Mouse (Mus musculus): ENCODE data around the gene Edar. TPM values are rescaled to one million over a fixed set of nuclear protein-coding genes. Genes with fewer than 3 reads are reported as not detected.

Edar gene
- polyA plus RNA-seq, 1 experiment, result 0.55 TPM

DNA sequence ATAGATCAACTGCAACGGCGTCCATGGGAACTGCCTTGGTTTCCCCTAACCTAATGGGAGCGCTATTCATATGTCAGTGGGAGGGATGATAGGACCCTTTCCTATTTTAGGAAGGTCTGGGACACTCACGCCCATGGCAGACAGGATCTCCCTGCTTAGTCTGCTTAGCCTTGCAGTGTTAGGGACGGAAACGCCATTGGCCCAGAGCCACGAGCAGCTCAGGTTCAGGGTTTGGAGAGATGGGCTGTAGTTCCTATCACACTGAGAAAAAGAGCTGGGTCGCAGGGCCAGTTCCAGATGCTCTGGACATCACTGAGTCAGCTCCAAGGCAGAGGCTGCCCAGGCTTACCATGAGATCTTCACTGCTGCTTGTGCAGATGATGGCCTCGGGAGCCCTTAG, 32.5 kb downstream of the Edar start:
- Histone ChIP-seq H3K4me1 (ENCODE audit: control insufficient read depth, insufficient read depth, low read length) (no peaks in the 10 kb centered on the region), H3K4me3 (replicated peaks; ENCODE audit: control insufficient read depth, low read depth, low read length) (no peak overlapping the region), H3K27ac (ENCODE audit: control insufficient read depth, insufficient read depth, low read depth, low read length, poor library complexity) (no peak overlapping the region)
- 82% methylated on average over 9 of the region's 9 CpGs for WGBS
- TF ChIP-seq CTCF (IDR thresholded peaks at IDR 0.05; ENCODE audit: control insufficient read depth, insufficient read depth, low read length), result no peak
- no peak for TF ChIP-seq POLR2A (IDR thresholded peaks at IDR 0.05; ENCODE audit: borderline replicate concordance, control insufficient read depth, low read depth, low read length)

DNA sequence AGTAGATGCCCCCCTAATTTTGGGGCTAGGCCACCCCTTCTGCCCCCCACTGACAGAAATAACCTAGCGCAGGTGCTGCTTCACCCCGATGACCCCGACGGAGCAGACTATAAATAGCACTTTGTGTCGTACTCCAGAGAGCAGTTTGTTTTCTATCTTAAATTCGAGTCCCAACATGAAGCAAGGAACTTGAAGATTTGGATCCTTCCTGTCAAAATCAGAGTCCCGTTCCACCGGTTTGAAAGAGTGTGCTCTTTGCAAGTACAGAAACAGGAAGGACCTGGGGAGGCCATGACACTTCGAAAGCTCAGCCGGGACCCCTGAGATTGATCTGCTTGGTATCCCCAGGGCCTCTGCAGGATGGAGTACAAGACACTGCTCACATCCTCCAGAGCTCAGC, 33.8 kb downstream of the Edar start:
- WGBS, result 75% methylated on average over 10 of the region's 10 CpGs
- TF ChIP-seq POLR2A (IDR thresholded peaks at IDR 0.05; ENCODE audit: borderline replicate concordance, control insufficient read depth, low read depth, low read length) (no peak), CTCF (IDR thresholded peaks at IDR 0.05; ENCODE audit: control insufficient read depth, insufficient read depth, low read length) (no peak)
- no peak overlapping the region for H3K27ac ChIP-seq (ENCODE audit: control insufficient read depth, insufficient read depth, low read depth, low read length, poor library complexity)
- no peak overlapping the region for H3K4me3 ChIP-seq (replicated peaks; ENCODE audit: control insufficient read depth, low read depth, low read length)
- no peaks in the 10 kb centered on the region for H3K4me1 ChIP-seq (ENCODE audit: control insufficient read depth, insufficient read depth, low read length)

DNA sequence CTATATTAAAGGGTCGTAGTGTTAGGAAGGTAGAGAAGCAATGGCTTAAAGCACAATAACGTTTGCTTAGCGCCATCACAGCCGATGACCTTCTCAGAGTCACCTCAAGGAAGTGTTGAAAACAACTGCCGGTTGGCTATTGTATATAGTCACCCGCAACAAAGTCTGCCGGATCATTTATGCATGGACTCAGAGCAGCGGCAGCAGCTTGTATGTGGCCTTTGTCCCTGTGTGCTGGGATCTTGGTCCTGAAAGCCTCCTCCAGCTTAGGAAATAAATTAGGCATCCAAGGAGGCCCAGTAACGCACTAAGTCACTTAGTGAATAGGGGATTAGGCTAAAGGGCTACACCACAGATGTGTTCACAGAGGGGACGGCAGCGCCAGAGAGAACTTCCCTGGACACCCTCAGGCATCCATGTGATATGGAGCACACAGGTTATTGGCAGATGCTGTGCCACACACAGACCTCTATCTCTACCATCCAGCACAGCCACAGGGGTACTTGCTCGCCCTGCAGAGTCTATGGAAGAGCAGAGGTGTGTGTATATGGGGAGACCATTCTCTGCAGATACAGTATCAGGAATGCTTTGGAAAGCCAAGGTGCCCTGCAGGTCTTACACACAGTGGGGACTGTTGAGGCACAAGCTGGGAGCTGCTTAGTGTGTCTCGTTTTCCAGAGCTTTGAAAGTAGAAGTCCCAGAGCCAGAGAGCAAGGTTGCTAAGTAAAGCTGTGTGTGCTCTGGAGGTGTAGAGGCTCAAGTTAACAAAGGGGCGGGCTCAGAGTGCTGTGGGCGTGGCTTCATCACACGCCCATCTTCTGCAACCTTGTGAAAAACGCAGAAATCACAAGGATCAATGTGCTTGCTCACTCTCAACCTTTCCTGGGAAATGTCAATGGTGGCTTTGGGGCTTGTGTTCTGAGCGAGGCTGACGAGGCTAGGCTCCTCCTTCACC, 34.7 kb downstream of the Edar start:
- TF ChIP-seq POLR2A (IDR thresholded peaks at IDR 0.05; ENCODE audit: borderline replicate concordance, control insufficient read depth, low read depth, low read length), result no peak
- TF ChIP-seq CTCF (IDR thresholded peaks at IDR 0.05; ENCODE audit: control insufficient read depth, insufficient read depth, low read length), result no peak
- H3K4me1 ChIP-seq (ENCODE audit: control insufficient read depth, insufficient read depth, low read length), result no peaks in the 10 kb centered on the region
- WGBS, result 77% methylated on average over 19 of the region's 19 CpGs

DNA sequence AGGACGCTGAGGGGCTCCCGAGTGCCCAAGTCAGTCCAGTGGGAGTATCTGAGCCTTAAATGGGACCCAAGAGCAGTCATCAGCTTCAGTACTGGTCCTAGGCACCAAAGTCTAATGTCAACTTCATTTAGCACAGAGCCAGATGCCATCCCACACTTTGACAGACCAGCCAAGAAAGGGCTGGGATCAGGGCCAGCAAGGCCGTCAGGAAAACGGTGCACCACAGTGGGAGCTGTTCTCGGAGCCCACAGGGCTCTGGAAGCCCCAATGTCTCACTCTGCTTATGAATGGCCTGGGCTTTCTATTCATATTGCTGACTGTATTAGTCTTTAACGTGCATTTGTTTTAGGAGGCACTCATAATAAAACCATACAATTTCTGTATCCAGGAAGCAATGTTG, 36.2 kb downstream of the Edar start:
- Histone ChIP-seq H3K4me3 (replicated peaks; ENCODE audit: control insufficient read depth, low read depth, low read length) (no peak overlapping the region), H3K4me1 (ENCODE audit: control insufficient read depth, insufficient read depth, low read length) (no peaks in the 10 kb centered on the region), H3K27ac (ENCODE audit: control insufficient read depth, insufficient read depth, low read depth, low read length, poor library complexity) (no peak overlapping the region)
- 79% methylated on average over 6 of the region's 6 CpGs for WGBS
- TF ChIP-seq POLR2A (IDR thresholded peaks at IDR 0.05; ENCODE audit: borderline replicate concordance, control insufficient read depth, low read depth, low read length) (no peak), CTCF (IDR thresholded peaks at IDR 0.05; ENCODE audit: control insufficient read depth, insufficient read depth, low read length) (no peak)

More for the DNA sequence above, 34.7 kb downstream of the Edar start:
- H3K27ac ChIP-seq (ENCODE audit: control insufficient read depth, insufficient read depth, low read depth, low read length, poor library complexity), result no peak overlapping the region
- no peak overlapping the region for H3K4me3 ChIP-seq (replicated peaks; ENCODE audit: control insufficient read depth, low read depth, low read length)

DNA sequence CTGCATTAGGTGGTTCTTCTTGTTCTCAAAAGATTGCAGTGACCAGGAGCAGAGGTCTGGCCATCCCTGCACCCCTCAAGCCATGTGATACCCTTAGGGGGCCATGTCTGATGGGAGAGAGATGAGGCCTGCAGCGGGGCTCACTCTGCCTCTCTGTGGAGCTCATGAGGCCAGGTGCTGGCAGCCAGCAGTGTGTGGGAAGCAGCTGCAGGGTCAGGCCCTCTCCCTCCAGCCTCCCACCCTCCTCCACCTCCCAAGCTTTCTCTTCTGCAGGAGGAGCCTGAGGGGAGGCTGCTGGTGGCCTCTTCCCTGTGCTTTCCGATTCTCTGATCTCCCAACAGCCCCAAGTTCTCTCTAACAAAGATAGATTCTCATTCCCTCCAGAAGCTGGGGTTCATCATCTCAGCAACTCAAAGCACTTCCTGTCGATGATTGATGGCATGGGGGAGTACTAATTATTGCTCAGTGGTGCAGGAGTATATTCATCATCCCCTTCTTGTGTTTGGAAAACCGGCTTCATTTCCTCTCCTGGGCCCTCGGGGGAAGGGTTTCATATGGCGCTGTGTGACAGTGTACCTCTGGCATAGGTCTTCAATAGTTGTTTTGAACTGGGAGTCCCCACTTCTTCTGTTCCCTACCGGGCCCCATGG, 38.9 kb downstream of the Edar start:
- Histone ChIP-seq H3K4me1 (ENCODE audit: control insufficient read depth, insufficient read depth, low read length) (no peaks in the 10 kb centered on the region), H3K4me3 (replicated peaks; ENCODE audit: control insufficient read depth, low read depth, low read length) (no peak overlapping the region), H3K27ac (ENCODE audit: control insufficient read depth, insufficient read depth, low read depth, low read length, poor library complexity) (no peak overlapping the region)
- WGBS, result 59% methylated on average over 7 of the region's 7 CpGs
- no peak for TF ChIP-seq CTCF (IDR thresholded peaks at IDR 0.05; ENCODE audit: control insufficient read depth, insufficient read depth, low read length)

DNA sequence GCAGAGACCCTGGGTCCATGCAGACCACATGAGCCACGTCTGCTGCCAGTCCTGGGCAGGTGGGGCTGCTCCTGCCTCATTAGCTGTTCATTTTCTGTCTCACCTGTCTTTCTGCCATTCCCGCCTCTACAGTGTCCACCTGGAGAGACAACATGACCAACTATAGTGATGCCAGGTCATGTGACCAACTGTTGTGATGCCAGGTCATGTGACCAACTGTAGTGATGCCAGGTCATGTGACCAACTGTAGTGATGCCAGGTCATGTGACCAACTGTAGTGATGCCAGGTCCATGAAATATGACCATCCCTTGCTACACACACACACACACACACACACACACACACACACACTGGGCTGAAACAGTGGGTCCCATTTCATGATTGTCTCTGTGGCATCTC, 41.9 kb downstream of the Edar start:
- WGBS, result 66% methylated on average over 2 of the region's 2 CpGs
- TF ChIP-seq POLR2A (IDR thresholded peaks at IDR 0.05; ENCODE audit: borderline replicate concordance, control insufficient read depth, low read depth, low read length) (no peak), CTCF (IDR thresholded peaks at IDR 0.05; ENCODE audit: control insufficient read depth, insufficient read depth, low read length) (no peak)
- H3K4me3 ChIP-seq (replicated peaks; ENCODE audit: control insufficient read depth, low read depth, low read length), result no peak overlapping the region
- no peaks in the 10 kb centered on the region for H3K4me1 ChIP-seq (ENCODE audit: control insufficient read depth, insufficient read depth, low read length)
- no peak overlapping the region for H3K27ac ChIP-seq (ENCODE audit: control insufficient read depth, insufficient read depth, low read depth, low read length, poor library complexity)

DNA sequence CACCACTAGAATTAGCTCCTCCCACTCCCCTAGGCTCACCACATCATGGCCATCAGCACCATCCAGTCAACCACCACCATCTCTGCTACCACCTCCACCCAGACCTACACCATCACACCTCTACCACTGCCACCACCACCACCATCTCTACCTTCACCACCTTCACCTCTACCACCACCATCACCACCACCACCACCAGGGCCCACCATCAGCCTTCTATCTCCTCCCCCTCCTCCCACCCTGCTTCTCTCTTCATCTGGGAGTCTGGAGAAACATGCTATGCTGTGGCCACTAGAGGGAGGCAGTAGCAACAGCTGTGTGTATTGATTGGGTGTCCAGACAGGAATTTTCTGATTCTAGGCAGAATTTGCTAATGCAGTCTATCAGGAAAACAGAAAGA, 47.9 kb downstream of the Edar start:
- Histone ChIP-seq H3K4me1 (ENCODE audit: control insufficient read depth, insufficient read depth, low read length) (no peaks in the 10 kb centered on the region; the same call in 1 of the 2 replicates), H3K4me3 (replicated peaks; ENCODE audit: control insufficient read depth, low read depth, low read length) (no peak overlapping the region), H3K27ac (ENCODE audit: control insufficient read depth, insufficient read depth, low read depth, low read length, poor library complexity) (no peak overlapping the region)
- TF ChIP-seq POLR2A (IDR thresholded peaks at IDR 0.05; ENCODE audit: borderline replicate concordance, control insufficient read depth, low read depth, low read length) (no peak), CTCF (IDR thresholded peaks at IDR 0.05; ENCODE audit: control insufficient read depth, insufficient read depth, low read length) (no peak)

DNA sequence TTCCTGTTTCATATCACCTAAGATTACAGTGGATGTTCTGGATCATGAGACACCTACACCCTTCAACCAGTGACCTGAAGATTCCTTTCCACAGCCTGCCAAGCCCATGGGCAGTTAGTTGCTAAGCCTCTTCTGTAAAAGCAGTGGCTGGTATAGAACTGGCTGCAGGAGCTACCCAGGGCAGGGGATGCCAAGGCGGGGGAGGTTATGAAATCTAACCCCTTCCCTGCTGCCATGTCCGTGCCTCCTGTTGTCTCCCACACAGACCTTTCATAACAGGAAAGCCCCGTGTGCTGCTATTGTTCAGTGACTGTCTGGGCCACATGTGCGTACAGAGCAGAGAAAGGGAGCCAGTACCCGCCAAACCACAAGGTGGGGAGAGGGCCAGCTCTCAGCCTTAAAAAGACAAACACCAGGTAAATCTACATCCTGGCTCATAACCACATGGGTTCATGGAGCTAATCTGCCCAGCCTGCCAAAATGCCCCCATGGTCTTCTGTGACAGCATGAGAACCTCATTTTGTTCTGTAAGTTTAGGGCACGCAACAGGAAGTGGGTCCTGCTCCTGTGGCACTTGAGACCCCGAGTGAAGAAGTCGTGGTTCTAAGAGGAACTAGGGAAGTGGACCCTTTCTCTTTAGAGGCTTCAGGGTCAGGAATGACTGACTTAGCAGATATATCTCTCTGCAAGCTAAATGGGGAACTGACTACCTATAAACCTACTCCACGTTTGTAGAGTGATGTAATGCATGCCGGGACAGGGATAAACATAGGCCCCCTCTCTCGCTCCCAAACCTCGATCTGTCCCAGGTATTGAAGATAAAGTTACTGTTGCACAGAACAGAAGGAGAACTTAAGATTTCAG, 50.4 kb downstream of the Edar start:
- TF ChIP-seq CTCF (IDR thresholded peaks at IDR 0.05; ENCODE audit: control insufficient read depth, insufficient read depth, low read length), result no peak
- no peak for TF ChIP-seq POLR2A (IDR thresholded peaks at IDR 0.05; ENCODE audit: borderline replicate concordance, control insufficient read depth, low read depth, low read length)
- no peak overlapping the region for H3K4me3 ChIP-seq (replicated peaks; ENCODE audit: control insufficient read depth, low read depth, low read length)

More for the DNA sequence above, 50.4 kb downstream of the Edar start:
- H3K27ac ChIP-seq (ENCODE audit: control insufficient read depth, insufficient read depth, low read depth, low read length, poor library complexity), result no peak overlapping the region
- H3K4me1 ChIP-seq (ENCODE audit: control insufficient read depth, insufficient read depth, low read length), result no peaks in the 10 kb centered on the region; the same call in 1 of the 2 replicates
- WGBS, result 3% methylated on average over 12 of the region's 12 CpGs

Measured in bone marrow, adult 2 months (tissue).